Comparison of ENCODE assay signal across 8 mouse cellular contexts in genomic region chr19:5795668-5796572, GRCm38 (mm10). TPM values are rescaled to one million over a fixed set of nuclear protein-coding genes. Genes with fewer than 3 reads are reported as not detected.
DNase-seq lines count a peak whose midpoint lies in the region; ATAC-seq and TF ChIP-seq lines count a peak whose summit lies in the region.

No protein-coding gene starts in this region.

- H3K9ac ChIP-seq in lung, embryonic 14.5 days = peak overlapping the region; percentile 88
- H3K9ac ChIP-seq in embryonic facial prominence, embryonic 12.5 days = peak overlapping the region; percentile 67

- peak; percentile 69 for TF ChIP-seq POLR2A in myocyte (IDR thresholded peaks at IDR 0.05; ENCODE audit: insufficient read length, low read depth)

- peaks cover 10% of the 10 kb centered on the region; the same call in 1 of the 2 replicates for H3K4me1 ChIP-seq in lung, embryonic 14.5 days (ENCODE audit: insufficient read depth)
- peaks cover 21% of the 10 kb centered on the region for H3K4me1 ChIP-seq in embryonic facial prominence, embryonic 12.5 days

- peak overlapping the region; percentile 99 for H3K4me2 ChIP-seq in lung, embryonic 14.5 days
- H3K4me2 ChIP-seq in embryonic facial prominence, embryonic 12.5 days (replicated peaks) = peak overlapping the region; percentile 77
- peak overlapping the region; percentile 96 for H3K4me2 ChIP-seq in myocyte (ENCODE audit: low read depth)

- 54% methylated on average over 11 of the region's 11 CpGs for WGBS in lung, embryonic 14.5 days
- WGBS in embryonic facial prominence, embryonic 12.5 days = 70% methylated on average over 11 of the region's 11 CpGs

- no peaks in the 10 kb centered on the region for H3K27me3 ChIP-seq in lung, embryonic 14.5 days (ENCODE audit: insufficient read depth, low read length)
- no peaks in the 10 kb centered on the region for H3K27me3 ChIP-seq in embryonic facial prominence, embryonic 12.5 days
- no peaks in the 10 kb centered on the region for H3K27me3 ChIP-seq in myocyte (ENCODE audit: control insufficient read depth, insufficient read depth, insufficient read length)

- peaks cover 60% of the 10 kb centered on the region for H3K79me2 ChIP-seq in myocyte (ENCODE audit: control insufficient read depth, insufficient read depth)

- ATAC-seq in lung, embryonic 14.5 days (ENCODE audit: insufficient read depth) = no peak
- ATAC-seq in embryonic facial prominence, embryonic 12.5 days (ENCODE audit: insufficient number of reproducible peaks, insufficient read depth, low FRiP score, low TSS enrichment) = no peak
- ATAC-seq in inflammation-experienced regulatory T-cells, adult 6 months = no peak

- peak overlapping the region; percentile 86 for H3K4me3 ChIP-seq in lung, embryonic 14.5 days (ENCODE audit: low read depth, low read length)
- H3K4me3 ChIP-seq in embryonic facial prominence, embryonic 12.5 days = peak overlapping the region; percentile 100
- peak overlapping the region; percentile 100 for H3K4me3 ChIP-seq in myocyte

- intact Hi-C loops in gastrocnemius, postnatal 36 days (cut with DNase I) = no loop called here

- no peak for TF ChIP-seq CTCF in lung, embryonic 14.5 days (IDR thresholded peaks at IDR 0.05; ENCODE audit: low read depth)

- peaks cover 59% of the 10 kb centered on the region for H3K36me3 ChIP-seq in lung, embryonic 14.5 days (ENCODE audit: insufficient read depth)
- H3K36me3 ChIP-seq in embryonic facial prominence, embryonic 12.5 days = peaks cover 45% of the 10 kb centered on the region
- H3K36me3 ChIP-seq in myocyte (ENCODE audit: control insufficient read depth, insufficient read depth) = peaks cover 52% of the 10 kb centered on the region

- no peak for DNase-seq in lung, embryonic 14.5 days
- DNase-seq in lung, postnatal 10 days = no peak
- peak; percentile 43 for DNase-seq in induced T-regulatory cell, adult 2 months (ENCODE audit: low read depth)
- DNase-seq in gastrocnemius, postnatal 36 days = no peak
- no peak for DNase-seq in urinary bladder, adult 18-20 months (ENCODE audit: low spot score in 2 of 2)

- no peaks in the 10 kb centered on the region for H3K9me3 ChIP-seq in lung, embryonic 14.5 days (ENCODE audit: low read depth, low read length)
- no peaks in the 10 kb centered on the region for H3K9me3 ChIP-seq in embryonic facial prominence, embryonic 12.5 days

- no peak overlapping the region for H3K27ac ChIP-seq in lung, embryonic 14.5 days (ENCODE audit: low read depth)
- peak overlapping the region; percentile 57; the same call in 1 of the 2 replicates for H3K27ac ChIP-seq in embryonic facial prominence, embryonic 12.5 days

- H3ac ChIP-seq in myocyte (ENCODE audit: control insufficient read depth, insufficient read length) = no peak overlapping the region

TF ChIP-seq in myocyte, 11 proteins besides CTCF, POLR2A, EP300 and RAD21:
- TF ChIP-seq E2F4 (IDR thresholded peaks at IDR 0.05; ENCODE audit: insufficient read depth) (no peak), POLR2AphosphoS2 (IDR thresholded peaks at IDR 0.05; ENCODE audit: insufficient read length, low read depth) (peak; percentile 92)
TF ChIP-seq in myocyte: peak in this region for 1.

RNA-seq across cellular contexts. Expression of gene Scyl1, which starts 24.7 kb away (rescaled TPM):
- 74.8 and 84.5 TPM in 2 replicates for polyA plus RNA-seq in lung, embryonic 14.5 days (2014; fragmentation: Nextera tagmentation; extraction: Ambion mirVana)
- polyA plus RNA-seq in embryonic facial prominence, embryonic 12.5 days (2016; fragmentation: Nextera tagmentation; extraction: Ambion mirVana) = 78.8 and 80.0 TPM in 2 replicates
- polyA plus RNA-seq in myocyte (2012; fragmentation: generic; extraction: Trizol) = 73.5 TPM
- 10 to 100 TPM; 14.2 to 19.5 (median 15.4) TPM for polyA plus RNA-seq in inflammation-experienced regulatory T-cells, adult 6 months (2017; shearing (Covaris generic))
- 10 to 100 TPM; 70.8 to 71.1 TPM for total RNA-seq in gastrocnemius, postnatal 36 days (2021)

RNA-seq across cellular contexts. Expression of gene Ltbp3, which starts 55.2 kb away (rescaled TPM):
- polyA plus RNA-seq in lung, embryonic 14.5 days (2014; fragmentation: Nextera tagmentation; extraction: Ambion mirVana) = 51.8 and 55.9 TPM in 2 replicates
- polyA plus RNA-seq in embryonic facial prominence, embryonic 12.5 days (2016; fragmentation: Nextera tagmentation; extraction: Ambion mirVana) = 25.3 and 27.0 TPM in 2 replicates
- polyA plus RNA-seq in myocyte (2012; fragmentation: generic; extraction: Trizol) = 100 TPM
- polyA plus RNA-seq in inflammation-experienced regulatory T-cells, adult 6 months (2017; shearing (Covaris generic)) = under 1 TPM in 1 of 3 experiments, not detected in 2; 0.77 TPM
- total RNA-seq in gastrocnemius, postnatal 36 days (2021) = 10 to 100 TPM; 43.4 to 44.2 TPM

Comparison
In these comparisons a context has a peak if more than half of its experiments do, and no peak if none do; other contexts are left out.
1. RNA of gene Ltbp3, which starts 55.2 kb away (polyA plus RNA-seq): 100 TPM in myocyte (single experiment), 51.8 to 55.9 TPM in lung, embryonic 14.5 days and 25.3 to 27.0 TPM in embryonic facial prominence, embryonic 12.5 days; 0.77 TPM in inflammation-experienced regulatory T-cells, adult 6 months; every median in the first group is over 10 times any median in the second.
2. Peak in every context shown above with its lines, with median percentiles within 50 percentile points of each other: H3K4me2 ChIP-seq and H3K4me3 ChIP-seq.